Mouse (Mus musculus): ENCODE results near the gene Luc7l2. TPM values are rescaled to one million over a fixed set of nuclear protein-coding genes. Genes with fewer than 3 reads are reported as not detected.
A peak's percentile ranks its signal among the peaks of the same experiment; 100 is the strongest.

Gene Luc7l2
- polyA plus RNA-seq, 1 experiment from 2014 or later = 47.5 TPM

GRCm38 (mm10) chr6:38609892-38610291 lies 58.8 kb downstream of the Luc7l2 start:
- H3K27ac ChIP-seq (ENCODE audit: low read depth, low read length) = no peak overlapping the region
- no peaks in the 10 kb centered on the region for H3K27me3 ChIP-seq (ENCODE audit: control insufficient read depth, insufficient read depth, low read length)
- H3K9ac ChIP-seq (ENCODE audit: low read length) = no peak overlapping the region
- ATAC-seq (replicated peaks; ENCODE audit: low FRiP score) = no peak
- no peaks in the 10 kb centered on the region for H3K9me3 ChIP-seq (ENCODE audit: control insufficient read depth, low read length)
- no peak overlapping the region for H3K4me3 ChIP-seq (ENCODE audit: low read depth, low read length)
- no peak overlapping the region for H3K4me2 ChIP-seq (ENCODE audit: low read depth, low read length, severe bottlenecking)
- no peaks in the 10 kb centered on the region for H3K4me1 ChIP-seq (replicated peaks; ENCODE audit: control insufficient read depth, insufficient read depth, low read length)
- no peak for DNase-seq (ENCODE audit: low spot score)
- WGBS = 95% methylated on average over 2 of the region's 2 CpGs
- peaks cover 2% of the 10 kb centered on the region for H3K36me3 ChIP-seq (ENCODE audit: control insufficient read depth, insufficient read depth, low read length)

DNA sequence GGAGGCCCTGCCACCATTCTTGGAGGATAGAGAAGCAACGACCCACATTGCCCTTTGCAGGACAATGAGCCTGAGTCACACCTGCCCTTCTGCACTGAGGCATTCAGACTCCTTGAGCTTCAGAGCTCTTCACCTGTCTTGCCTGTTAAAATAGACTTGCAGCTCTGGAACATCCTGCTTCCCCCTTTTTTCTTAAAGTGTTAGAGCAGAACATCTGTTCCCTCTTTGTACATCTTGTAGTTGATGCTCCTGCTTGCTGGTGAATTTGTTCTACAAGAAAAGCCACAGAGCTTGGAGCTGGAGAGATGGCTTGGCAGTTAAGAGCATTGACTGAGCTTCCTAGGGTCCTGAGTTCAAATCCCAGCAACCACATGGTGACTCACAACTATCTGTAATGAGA lies 71.3 kb downstream of the Luc7l2 start:
- H3K36me3 ChIP-seq (ENCODE audit: control insufficient read depth, insufficient read depth, low read length) = peaks cover 6% of the 10 kb centered on the region; the same call in 1 of the 2 replicates
- WGBS = 79% methylated on average over 1 of the region's 1 CpGs

DNA sequence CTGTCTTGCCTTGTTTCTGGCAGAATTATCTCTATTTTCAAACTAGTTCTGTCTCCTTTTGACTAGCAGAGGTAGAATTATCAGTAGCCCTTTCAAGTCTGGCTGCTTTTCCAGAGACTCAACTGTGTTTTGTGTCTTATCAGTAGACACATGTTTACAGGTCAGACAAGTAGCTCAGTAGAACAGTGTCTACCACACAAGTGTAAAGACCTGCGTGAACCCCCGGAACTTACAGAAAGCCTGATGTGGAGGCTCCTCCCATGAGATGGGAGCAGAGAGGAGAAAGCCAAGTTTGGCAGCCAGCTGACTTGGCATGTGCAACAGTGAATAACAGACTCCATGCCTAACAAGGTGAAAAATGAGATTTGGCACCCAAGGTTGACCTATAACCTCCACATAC lies 72.3 kb downstream of the Luc7l2 start:
- no peak overlapping the region for H3K4me2 ChIP-seq (ENCODE audit: low read depth, low read length, severe bottlenecking)
- H3K9ac ChIP-seq (ENCODE audit: low read length) = no peak overlapping the region
- H3K27ac ChIP-seq (ENCODE audit: low read depth, low read length) = no peak overlapping the region
- H3K4me3 ChIP-seq (ENCODE audit: low read depth, low read length) = no peak overlapping the region
- 98% methylated on average over 2 of the region's 2 CpGs for WGBS
- DNase-seq (ENCODE audit: low spot score) (no peak), ATAC-seq (replicated peaks; ENCODE audit: low FRiP score) (no peak)
- no peaks in the 10 kb centered on the region for H3K4me1 ChIP-seq (replicated peaks; ENCODE audit: control insufficient read depth, insufficient read depth, low read length)
- H3K9me3 ChIP-seq (ENCODE audit: control insufficient read depth, low read length) = no peaks in the 10 kb centered on the region
- H3K36me3 ChIP-seq (ENCODE audit: control insufficient read depth, insufficient read depth, low read length) = no peaks in the 10 kb centered on the region; the same call in 1 of the 2 replicates
- no peaks in the 10 kb centered on the region for H3K27me3 ChIP-seq (ENCODE audit: control insufficient read depth, insufficient read depth, low read length)

More for the DNA sequence above, 71.3 kb downstream of the Luc7l2 start:
- H3K4me2 ChIP-seq (ENCODE audit: low read depth, low read length, severe bottlenecking) = no peak overlapping the region
- ATAC-seq (replicated peaks; ENCODE audit: low FRiP score) = no peak
- no peak for DNase-seq (ENCODE audit: low spot score)
- no peak overlapping the region for H3K4me3 ChIP-seq (ENCODE audit: low read depth, low read length)
- no peak overlapping the region for H3K9ac ChIP-seq (ENCODE audit: low read length)
- H3K27me3 ChIP-seq (ENCODE audit: control insufficient read depth, insufficient read depth, low read length) = no peaks in the 10 kb centered on the region
- H3K4me1 ChIP-seq (replicated peaks; ENCODE audit: control insufficient read depth, insufficient read depth, low read length) = no peaks in the 10 kb centered on the region
- H3K27ac ChIP-seq (ENCODE audit: low read depth, low read length) = no peak overlapping the region
- H3K9me3 ChIP-seq (ENCODE audit: control insufficient read depth, low read length) = no peaks in the 10 kb centered on the region; the same call in 1 of the 2 replicates

DNA sequence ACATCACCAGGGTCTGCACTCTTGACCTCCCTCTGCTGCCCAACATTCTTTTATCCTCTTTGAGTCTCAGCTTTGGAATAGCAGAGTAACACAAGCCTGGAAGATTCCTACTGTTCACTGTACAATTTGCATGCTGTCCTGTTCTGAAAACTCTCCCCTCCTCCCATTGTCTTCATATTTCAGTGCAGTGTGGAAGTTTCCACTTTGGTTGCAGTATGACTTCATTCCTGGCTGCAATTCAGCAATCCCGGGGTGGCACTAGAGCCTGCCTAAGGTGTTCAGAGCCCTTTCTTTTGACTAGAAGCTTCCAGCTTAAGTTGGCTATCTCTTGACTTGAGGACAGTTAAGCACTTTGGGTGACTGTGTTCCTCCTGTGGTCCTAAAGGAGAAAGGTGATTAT lies 73.3 kb downstream of the Luc7l2 start:
- ATAC-seq (replicated peaks; ENCODE audit: low FRiP score) (no peak), DNase-seq (ENCODE audit: low spot score) (no peak)
- Histone ChIP-seq H3K27ac (ENCODE audit: low read depth, low read length) (no peak overlapping the region), H3K9me3 (ENCODE audit: control insufficient read depth, low read length) (no peaks in the 10 kb centered on the region), H3K4me3 (ENCODE audit: low read depth, low read length) (no peak overlapping the region), H3K4me1 (replicated peaks; ENCODE audit: control insufficient read depth, insufficient read depth, low read length) (no peaks in the 10 kb centered on the region), H3K4me2 (ENCODE audit: low read depth, low read length, severe bottlenecking) (no peak overlapping the region), H3K27me3 (ENCODE audit: control insufficient read depth, insufficient read depth, low read length) (no peaks in the 10 kb centered on the region), H3K36me3 (ENCODE audit: control insufficient read depth, insufficient read depth, low read length) (no peaks in the 10 kb centered on the region), H3K9ac (ENCODE audit: low read length) (no peak overlapping the region)
- 83% methylated on average over 1 of the region's 1 CpGs for WGBS

GRCm38 (mm10) chr6:38626086-38626485 lies 75.0 kb downstream of the Luc7l2 start:
- Histone ChIP-seq H3K9ac (ENCODE audit: low read length) (no peak overlapping the region), H3K27ac (ENCODE audit: low read depth, low read length) (no peak overlapping the region), H3K9me3 (ENCODE audit: control insufficient read depth, low read length) (no peaks in the 10 kb centered on the region), H3K4me3 (ENCODE audit: low read depth, low read length) (no peak overlapping the region), H3K4me2 (ENCODE audit: low read depth, low read length, severe bottlenecking) (no peak overlapping the region), H3K27me3 (ENCODE audit: control insufficient read depth, insufficient read depth, low read length) (no peaks in the 10 kb centered on the region), H3K36me3 (ENCODE audit: control insufficient read depth, insufficient read depth, low read length) (no peaks in the 10 kb centered on the region), H3K4me1 (replicated peaks; ENCODE audit: control insufficient read depth, insufficient read depth, low read length) (no peaks in the 10 kb centered on the region)
- DNase-seq (ENCODE audit: low spot score) (peak; percentile 39), ATAC-seq (replicated peaks; ENCODE audit: low FRiP score) (no peak)
- WGBS = 96% methylated on average over 5 of the region's 5 CpGs

GRCm38 (mm10) chr6:38627081-38627480 lies 75.9 kb downstream of the Luc7l2 start:
- Histone ChIP-seq H3K4me3 (ENCODE audit: low read depth, low read length) (no peak overlapping the region), H3K36me3 (ENCODE audit: control insufficient read depth, insufficient read depth, low read length) (no peaks in the 10 kb centered on the region), H3K4me2 (ENCODE audit: low read depth, low read length, severe bottlenecking) (no peak overlapping the region), H3K4me1 (replicated peaks; ENCODE audit: control insufficient read depth, insufficient read depth, low read length) (no peaks in the 10 kb centered on the region), H3K9me3 (ENCODE audit: control insufficient read depth, low read length) (no peaks in the 10 kb centered on the region), H3K27ac (ENCODE audit: low read depth, low read length) (no peak overlapping the region), H3K27me3 (ENCODE audit: control insufficient read depth, insufficient read depth, low read length) (no peaks in the 10 kb centered on the region), H3K9ac (ENCODE audit: low read length) (no peak overlapping the region)
- no peak for DNase-seq (ENCODE audit: low spot score)
- 97% methylated on average over 4 of the region's 4 CpGs for WGBS
- ATAC-seq (replicated peaks; ENCODE audit: low FRiP score) = no peak

DNA sequence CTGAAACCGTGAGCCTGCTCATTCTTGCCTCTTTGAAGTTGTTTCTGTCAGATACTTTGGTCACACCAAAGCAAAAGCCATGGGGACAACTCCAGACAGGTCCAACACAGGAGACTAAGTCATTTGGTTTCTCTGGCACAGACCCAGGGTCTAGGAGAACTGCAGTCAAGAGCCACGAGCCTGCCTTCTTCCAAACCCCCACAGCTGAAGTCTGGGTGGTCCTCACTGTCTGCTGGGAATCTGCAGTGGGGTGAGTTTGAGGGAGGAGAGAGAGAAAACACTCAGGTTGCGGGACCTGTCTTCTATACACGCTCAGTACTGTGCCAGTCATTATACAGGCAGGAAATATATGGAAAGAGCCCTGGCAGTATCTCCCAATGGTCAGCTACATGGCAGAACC lies 76.4 kb downstream of the Luc7l2 start:
- H3K4me2 ChIP-seq (ENCODE audit: low read depth, low read length, severe bottlenecking) = no peak overlapping the region
- H3K4me3 ChIP-seq (ENCODE audit: low read depth, low read length) = no peak overlapping the region
- ATAC-seq (replicated peaks; ENCODE audit: low FRiP score) (no peak), DNase-seq (ENCODE audit: low spot score) (no peak)
- H3K9me3 ChIP-seq (ENCODE audit: control insufficient read depth, low read length) = no peaks in the 10 kb centered on the region
- H3K36me3 ChIP-seq (ENCODE audit: control insufficient read depth, insufficient read depth, low read length) = no peaks in the 10 kb centered on the region
- H3K27ac ChIP-seq (ENCODE audit: low read depth, low read length) = no peak overlapping the region
- 87% methylated on average over 4 of the region's 4 CpGs for WGBS
- no peaks in the 10 kb centered on the region for H3K4me1 ChIP-seq (replicated peaks; ENCODE audit: control insufficient read depth, insufficient read depth, low read length)
- H3K27me3 ChIP-seq (ENCODE audit: control insufficient read depth, insufficient read depth, low read length) = no peaks in the 10 kb centered on the region
- H3K9ac ChIP-seq (ENCODE audit: low read length) = no peak overlapping the region

DNA sequence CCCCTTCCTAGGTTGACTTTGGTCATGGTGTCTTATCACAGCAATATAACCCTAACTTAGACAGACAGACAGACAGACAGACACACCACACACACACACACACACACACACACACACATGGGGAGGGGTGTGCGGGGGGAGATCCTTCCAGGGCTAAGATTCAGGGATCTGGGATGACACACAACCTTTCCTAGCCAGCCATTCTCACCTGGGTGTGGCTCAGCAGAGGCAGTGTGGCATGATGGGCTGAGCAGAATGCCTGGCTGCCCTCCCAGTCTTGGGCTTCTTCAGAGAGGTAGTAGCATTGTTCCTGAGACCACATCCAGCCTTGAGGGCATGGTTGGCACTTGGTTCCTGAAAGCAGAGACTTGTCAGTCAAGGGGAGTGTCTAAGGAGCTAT lies 78.4 kb downstream of the Luc7l2 start:
- no peak overlapping the region for H3K4me2 ChIP-seq (ENCODE audit: low read depth, low read length, severe bottlenecking)
- H3K27me3 ChIP-seq (ENCODE audit: control insufficient read depth, insufficient read depth, low read length) = peaks cover 5% of the 10 kb centered on the region; the same call in 1 of the 2 replicates
- H3K36me3 ChIP-seq (ENCODE audit: control insufficient read depth, insufficient read depth, low read length) = no peaks in the 10 kb centered on the region
- H3K4me3 ChIP-seq (ENCODE audit: low read depth, low read length) = no peak overlapping the region
- no peak for DNase-seq (ENCODE audit: low spot score)
- H3K9me3 ChIP-seq (ENCODE audit: control insufficient read depth, low read length) = no peaks in the 10 kb centered on the region
- no peak overlapping the region for H3K27ac ChIP-seq (ENCODE audit: low read depth, low read length)
- no peak for ATAC-seq (replicated peaks; ENCODE audit: low FRiP score)
- H3K4me1 ChIP-seq (replicated peaks; ENCODE audit: control insufficient read depth, insufficient read depth, low read length) = no peaks in the 10 kb centered on the region
- no peak overlapping the region for H3K9ac ChIP-seq (ENCODE audit: low read length)
- WGBS = 100% methylated on average over 1 of the region's 1 CpGs

- peaks cover 36% of the 10 kb centered on the region for H3K27me3 ChIP-seq (ENCODE audit: control insufficient read depth, insufficient read depth, low read length)
- no peak overlapping the region for H3K4me3 ChIP-seq (ENCODE audit: low read depth, low read length)
- H3K4me2 ChIP-seq (ENCODE audit: low read depth, low read length, severe bottlenecking) = no peak overlapping the region
- H3K9me3 ChIP-seq (ENCODE audit: control insufficient read depth, low read length) = no peaks in the 10 kb centered on the region
- WGBS = 90% methylated on average over 2 of the region's 2 CpGs
- peaks cover 9% of the 10 kb centered on the region; the same call in 1 of the 2 replicates for H3K4me1 ChIP-seq (replicated peaks; ENCODE audit: control insufficient read depth, insufficient read depth, low read length)
- no peak overlapping the region for H3K27ac ChIP-seq (ENCODE audit: low read depth, low read length)
- ATAC-seq (replicated peaks; ENCODE audit: low FRiP score) (no peak), DNase-seq (ENCODE audit: low spot score) (no peak)
- H3K9ac ChIP-seq (ENCODE audit: low read length) = no peak overlapping the region
- H3K36me3 ChIP-seq (ENCODE audit: control insufficient read depth, insufficient read depth, low read length) = no peaks in the 10 kb centered on the region
Observed at GRCm38 (mm10) chr6:38632826-38633225, 81.7 kb downstream of the Luc7l2 start.

Data from forebrain, embryonic 11.5 days (tissue).